Mouse (Mus musculus): Measurements from ENCODE around the gene Mpp3.

Mpp3 gene

GRCm38 (mm10) chr11:102039487-102040137, 11.4 kb upstream of the Mpp3 start:
- DNase-seq (ENCODE audit: low read depth, low spot score) = no peak

DNA sequence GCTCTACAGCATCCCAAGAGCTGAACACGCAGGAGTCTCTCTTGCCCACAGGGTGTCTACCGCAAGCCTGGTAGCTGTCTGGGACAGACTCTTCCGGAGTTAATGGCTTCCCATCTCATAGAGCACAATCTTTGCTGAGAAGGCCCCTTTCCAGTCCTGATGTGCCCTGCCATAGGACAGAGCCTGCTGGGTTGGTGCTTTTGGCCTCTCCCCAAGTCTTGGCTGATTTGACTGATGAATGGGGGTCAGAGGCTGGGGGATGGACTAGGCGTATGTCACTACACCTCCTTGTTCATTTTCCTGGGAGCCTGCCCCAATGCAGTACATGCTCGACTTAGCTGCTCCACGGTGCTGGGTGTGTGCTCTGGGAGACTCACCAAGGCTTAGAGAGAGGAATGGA, 9.5 kb upstream of the Mpp3 start:
- no peak for DNase-seq (ENCODE audit: low read depth, low spot score)

DNA sequence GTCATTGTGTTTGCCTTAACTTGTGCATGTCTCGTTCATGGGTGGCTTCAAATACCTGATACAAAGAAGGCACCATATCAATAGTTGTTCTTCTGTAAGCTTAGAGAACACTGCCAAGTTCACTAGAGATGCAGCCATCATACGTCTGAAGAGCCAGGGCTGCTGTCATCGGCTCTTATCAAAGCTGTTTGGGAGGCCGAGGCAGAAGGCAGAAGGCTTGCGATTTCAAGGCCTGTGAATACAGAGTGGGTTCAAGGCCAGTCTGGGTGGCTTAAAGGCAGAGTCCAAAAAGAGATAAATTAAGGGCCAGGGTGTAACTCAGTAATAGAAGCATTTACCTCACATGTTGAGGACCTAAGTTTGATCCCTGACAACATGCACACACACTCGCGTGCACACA, 8.1 kb upstream of the Mpp3 start:
- DNase-seq (ENCODE audit: low read depth, low spot score) = no peak

DNA sequence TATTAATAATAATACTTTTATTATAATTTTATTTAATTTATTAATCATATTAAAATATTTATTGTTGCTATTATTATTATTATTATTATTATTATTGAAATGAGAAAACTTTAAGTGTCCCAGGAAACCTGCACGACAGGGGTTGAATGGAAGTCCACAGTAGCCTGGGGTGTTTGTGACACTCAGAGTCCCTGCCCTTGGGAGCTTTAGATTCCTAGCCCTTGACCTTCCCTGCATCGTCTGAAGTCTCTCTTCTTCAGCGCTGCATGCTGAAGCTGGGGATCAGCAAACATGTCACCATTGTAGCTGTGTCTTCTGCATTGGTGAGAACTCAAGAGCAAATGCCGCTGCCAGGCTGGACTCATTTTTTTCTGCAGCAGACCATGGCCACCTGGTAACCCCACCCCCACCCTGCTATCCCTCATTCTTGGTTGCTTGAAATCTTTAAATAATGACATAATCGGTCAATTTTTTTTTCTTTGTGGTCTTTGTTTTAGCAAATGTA, 7.2 kb upstream of the Mpp3 start:
- no peak for DNase-seq (ENCODE audit: low read depth, low spot score)

DNA sequence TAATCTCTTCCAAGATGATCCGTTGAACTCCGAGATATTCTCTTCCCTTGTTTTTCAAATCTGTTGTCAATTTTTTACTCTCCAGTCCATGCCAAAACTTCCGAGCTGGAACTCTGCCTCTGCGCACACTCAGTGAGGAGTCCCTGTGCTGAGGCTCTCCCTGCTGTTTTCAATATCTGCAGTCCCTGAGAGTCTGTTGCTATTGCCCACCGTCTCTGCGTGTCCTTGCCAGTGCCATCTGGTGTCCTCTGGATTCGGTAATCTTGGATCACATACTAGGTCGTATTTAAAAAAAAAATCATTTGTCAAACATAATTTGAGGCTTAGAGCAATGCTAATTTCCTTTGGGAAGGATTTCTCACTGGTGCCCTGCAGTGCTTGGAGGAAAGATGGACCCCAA, 6.6 kb upstream of the Mpp3 start:
- DNase-seq (ENCODE audit: low read depth, low spot score) = no peak

DNA sequence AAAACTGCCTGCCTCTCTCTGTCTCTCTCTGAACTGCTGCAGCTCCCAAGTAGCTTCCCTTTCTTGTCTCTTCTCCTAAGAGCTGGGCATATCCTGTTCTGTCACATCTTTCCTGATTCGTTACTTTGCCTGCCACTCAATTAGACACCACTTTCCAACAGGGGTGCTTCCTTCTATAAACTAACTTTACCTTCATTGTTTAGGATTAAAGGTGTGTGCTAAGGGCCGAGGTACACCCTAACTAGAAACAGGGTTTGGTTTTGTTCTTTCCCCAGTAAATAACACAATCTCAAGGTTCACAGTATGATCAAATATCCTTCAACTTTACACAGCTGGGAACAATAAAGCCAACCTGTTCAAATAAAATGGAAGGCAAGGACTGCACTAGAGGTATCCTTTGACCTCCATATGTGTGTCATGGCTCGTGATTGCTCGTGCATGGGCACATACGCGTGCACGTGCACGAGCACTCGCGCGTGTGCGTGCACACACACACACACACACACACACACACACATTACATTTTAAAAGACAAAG, 4.9 kb upstream of the Mpp3 start:
- DNase-seq (ENCODE audit: low read depth, low spot score) = no peak

DNA sequence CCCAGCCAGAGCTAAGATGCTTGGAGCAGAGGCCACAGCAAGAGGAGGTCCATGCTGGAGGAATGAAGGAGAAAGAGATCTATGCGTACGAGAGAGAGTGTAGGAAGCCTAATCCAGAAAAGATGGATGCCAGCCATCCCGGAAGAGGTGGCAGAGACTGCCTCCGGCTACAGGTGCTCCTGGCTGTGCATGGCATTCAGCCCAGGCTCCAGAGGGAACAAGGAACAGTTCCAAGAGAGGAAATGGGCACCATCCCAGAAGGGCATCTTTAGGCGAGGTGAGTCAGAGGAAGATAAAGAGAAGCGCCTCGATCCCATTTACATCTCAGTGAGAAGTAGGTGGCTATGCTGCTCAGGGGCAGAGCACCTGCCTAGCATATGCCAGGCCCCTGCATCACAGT, 2.9 kb upstream of the Mpp3 start:
- DNase-seq (ENCODE audit: low read depth, low spot score) = no peak

DNA sequence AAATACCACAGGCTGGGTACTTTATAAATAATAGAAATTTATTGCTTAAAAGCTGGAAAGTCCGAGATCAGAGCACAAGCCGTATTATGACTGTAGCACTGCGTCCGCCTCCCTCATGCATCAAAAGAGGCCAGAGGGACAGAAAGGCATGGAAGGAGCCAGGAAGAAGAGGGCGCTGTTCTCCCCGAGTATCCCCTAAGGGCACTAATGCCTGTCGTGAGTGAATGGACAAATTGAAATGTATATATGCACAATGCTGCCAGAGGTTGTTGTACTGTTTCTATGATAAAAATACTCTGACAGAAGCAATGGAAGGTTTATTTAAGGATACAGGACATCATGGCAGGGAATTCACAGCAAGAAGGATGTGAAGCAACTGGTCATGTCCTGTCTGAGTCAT, 1.7 kb upstream of the Mpp3 start:
- DNase-seq (ENCODE audit: low read depth, low spot score) = no peak

DNA sequence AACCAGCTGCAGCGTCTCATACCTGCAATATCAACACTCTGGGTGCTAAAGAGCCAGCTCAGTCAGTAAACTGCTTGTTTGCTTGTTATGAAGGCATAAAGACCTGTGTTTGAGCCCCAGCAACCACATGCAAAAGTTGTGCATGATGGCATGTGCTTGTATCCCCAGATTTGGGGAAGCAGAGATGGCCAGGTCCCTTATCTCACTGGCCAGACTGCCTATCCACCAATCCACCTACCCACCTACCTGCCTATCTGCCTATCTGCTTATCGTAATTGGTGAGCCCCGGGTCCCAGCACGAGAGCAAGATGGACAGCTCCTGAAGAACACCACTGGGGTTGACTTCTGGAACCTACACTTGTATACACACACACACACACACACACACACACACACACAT, 1.0 kb upstream of the Mpp3 start:
- DNase-seq (ENCODE audit: low read depth, low spot score) = no peak

- DNase-seq (ENCODE audit: low read depth, low spot score) = no peak
Observed at GRCm38 (mm10) chr11:102027361-102028017, 772 bp downstream of the Mpp3 start.

DNA sequence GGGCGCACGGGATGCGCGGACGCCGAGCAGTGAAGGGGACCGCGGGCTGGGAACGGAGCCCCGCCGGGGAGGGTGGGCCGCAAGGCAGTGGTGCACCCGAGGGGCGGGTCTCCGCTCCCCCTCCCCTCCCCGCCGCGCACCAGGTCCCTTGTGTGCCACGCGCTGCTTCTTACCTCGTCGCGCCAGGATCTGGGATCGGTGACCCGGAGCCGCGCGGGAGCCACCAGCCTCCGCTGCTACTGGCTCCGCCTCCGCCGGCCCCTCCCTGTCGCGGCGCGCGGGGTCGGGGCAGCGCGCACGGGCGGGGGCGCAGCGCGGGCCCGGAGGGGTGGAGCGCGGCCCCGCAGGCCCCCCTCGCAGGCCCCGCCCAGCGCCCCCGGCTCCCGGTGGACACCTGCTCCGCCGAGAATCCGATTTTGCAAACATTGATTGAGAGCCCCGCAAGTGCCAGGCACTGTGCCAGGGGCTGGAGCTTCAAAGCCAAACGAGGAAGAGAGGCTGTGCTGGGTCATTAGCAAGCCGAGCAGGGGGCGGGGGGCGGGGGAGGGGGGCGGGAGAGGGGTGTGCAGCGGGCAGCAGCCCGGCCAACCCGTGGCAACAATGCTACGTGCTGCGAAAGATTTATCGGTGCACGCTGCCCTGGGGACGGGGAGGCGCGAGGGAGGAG, 1.4 kb downstream of the Mpp3 start:
- DNase-seq (ENCODE audit: low read depth, low spot score) = peak; percentile 55

GRCm38 (mm10) chr11:102025991-102026660, 2.1 kb downstream of the Mpp3 start:
- DNase-seq (ENCODE audit: low read depth, low spot score) = no peak

DNA sequence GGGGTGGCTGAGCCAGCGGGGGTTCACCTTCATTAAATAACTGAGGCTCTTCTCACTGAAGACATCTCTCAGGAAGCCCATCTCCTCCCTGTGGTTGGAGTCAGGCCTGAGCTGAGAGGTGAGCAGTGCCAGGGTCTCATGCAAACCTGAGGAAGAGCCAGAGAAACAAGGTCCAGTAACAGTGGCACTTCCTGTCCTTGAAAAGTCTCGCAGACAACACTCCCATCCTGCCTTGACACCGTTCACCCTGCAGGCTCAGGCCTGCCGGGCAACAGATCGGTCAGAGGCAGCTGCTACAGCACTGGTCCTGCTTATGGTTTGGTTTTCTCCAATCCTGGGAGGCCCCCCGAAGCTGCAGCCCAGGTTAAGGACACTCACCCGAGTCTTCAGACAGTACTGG, 2.9 kb downstream of the Mpp3 start:
- no peak for DNase-seq (ENCODE audit: low read depth, low spot score)

DNA sequence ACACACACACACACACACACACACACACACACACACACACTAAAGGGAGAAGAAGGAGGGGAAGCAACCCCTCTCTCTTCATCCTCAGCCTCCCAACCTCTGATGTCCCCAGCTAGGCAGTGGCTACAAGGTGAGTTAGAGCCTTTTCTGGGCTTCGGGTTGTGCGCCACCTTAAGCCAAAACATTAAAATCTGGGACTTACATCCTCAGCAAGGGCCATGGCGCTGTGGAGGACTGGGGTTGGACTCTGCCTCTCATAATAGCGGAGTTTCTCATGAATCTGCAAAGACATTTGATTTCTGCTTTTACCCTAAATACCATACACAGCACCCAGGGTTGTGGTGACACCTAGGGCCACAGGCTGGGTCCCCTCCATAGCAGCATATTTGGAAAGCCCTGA, 3.4 kb downstream of the Mpp3 start:
- DNase-seq (ENCODE audit: low read depth, low spot score) = no peak

GRCm38 (mm10) chr11:102024084-102024758, 4.0 kb downstream of the Mpp3 start:
- DNase-seq (ENCODE audit: low read depth, low spot score) = no peak

GRCm38 (mm10) chr11:102023406-102023805, 4.9 kb downstream of the Mpp3 start:
- no peak for DNase-seq (ENCODE audit: low read depth, low spot score)

DNA sequence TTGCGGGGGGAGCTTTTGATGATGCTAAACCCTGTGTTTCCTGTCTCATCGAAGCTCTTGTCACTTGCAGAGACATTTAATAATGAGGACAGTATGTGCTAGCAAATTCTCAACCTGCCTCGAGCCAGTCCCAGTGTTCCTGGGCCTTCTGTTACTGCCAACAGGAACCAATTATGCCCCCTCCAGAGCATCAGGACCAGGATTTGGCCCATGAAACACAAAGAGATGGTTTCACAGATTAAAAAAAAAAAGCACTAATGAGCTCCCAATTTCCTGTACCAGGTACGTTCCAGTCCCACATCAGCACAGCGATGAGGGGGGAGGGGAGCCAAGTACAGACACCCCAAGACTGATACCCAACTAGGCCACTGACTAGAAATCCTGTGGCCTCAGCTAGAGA, 7.1 kb downstream of the Mpp3 start:
- DNase-seq (ENCODE audit: low read depth, low spot score) = no peak

GRCm38 (mm10) chr11:102019736-102020135, 8.5 kb downstream of the Mpp3 start:
- no peak for DNase-seq (ENCODE audit: low read depth, low spot score)

GRCm38 (mm10) chr11:102016136-102016535, 12.1 kb downstream of the Mpp3 start:
- DNase-seq (ENCODE audit: low read depth, low spot score) = no peak

DNA sequence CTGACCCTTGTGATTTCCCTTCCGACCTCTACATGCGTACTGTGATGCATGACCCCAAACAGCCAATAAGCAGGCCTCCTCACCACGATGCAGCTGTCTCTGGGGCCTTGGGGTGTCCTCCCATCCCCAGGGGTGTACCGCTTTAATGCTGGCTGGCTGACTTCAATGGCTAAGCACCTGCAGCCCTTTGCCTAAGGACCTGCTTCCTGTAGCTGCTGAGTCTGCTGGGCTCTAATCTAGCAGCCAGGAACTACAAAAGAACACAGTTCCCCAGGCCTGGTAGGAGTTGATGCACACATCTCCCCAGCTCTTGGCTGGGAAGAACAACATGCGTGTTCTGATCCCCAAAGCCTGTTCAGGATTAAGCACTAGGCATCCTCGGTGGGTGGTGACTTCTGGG, 12.8 kb downstream of the Mpp3 start:
- no peak for DNase-seq (ENCODE audit: low read depth, low spot score)

DNA sequence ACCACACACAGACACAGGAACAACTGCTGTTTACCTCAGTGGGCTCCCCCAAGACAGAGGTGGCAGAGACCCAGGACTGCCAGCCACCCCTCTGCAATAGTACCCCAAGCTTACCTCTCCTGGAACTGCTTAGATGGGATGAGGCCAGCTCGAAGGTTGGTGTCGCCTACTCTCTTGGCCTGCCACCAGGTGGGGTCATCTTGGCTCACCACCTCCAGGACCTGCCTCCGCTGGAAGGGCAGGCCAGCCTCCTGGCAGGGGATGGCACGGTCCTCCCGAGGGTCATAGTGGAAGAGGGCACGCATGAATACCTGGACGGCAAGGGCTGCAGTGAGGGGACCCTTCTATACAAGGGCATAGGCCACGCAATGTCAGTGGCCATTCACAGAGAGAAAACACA, 15.1 kb downstream of the Mpp3 start:
- DNase-seq (ENCODE audit: low read depth, low spot score) = no peak

DNA sequence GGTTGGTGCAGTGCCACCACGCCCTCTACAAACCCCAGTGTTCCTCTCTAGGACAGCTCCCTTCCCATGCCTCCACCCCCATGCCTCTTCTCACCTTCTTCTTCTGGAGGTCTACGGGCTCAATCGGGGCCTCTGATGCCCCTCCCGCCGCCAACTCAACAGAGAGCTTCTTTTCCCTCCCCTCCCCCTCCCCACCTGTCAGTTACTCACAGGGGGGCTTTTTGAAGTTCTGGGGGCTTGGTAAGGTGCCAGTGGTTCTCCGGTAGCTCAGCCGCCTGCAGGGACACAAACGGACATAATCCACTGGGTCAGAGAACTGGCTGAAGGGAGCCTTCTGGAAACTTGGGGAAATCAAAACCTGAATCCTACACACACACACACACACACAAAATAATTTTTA, 16.8 kb downstream of the Mpp3 start:
- no peak for DNase-seq (ENCODE audit: low read depth, low spot score)

All from retina, adult 2 months (tissue).